Mouse (Mus musculus): ENCODE data around the gene Sbk2.
"Not testable (repeated sequence)": the region's sequence is repeated elsewhere in the genome, so short reads cannot be mapped to it uniquely, and the experiment has no call there.

Gene Sbk2

GRCm38 (mm10) chr7:4964272-4964671 is at the start of gene Sbk2:
TSS of gene Sbk2 (minus strand) at chr7:4964406.
- in situ Hi-C loops (cut with MboI, MseI) = loop anchor here (10.0 kb wide), 1 partner anchor 729 kb away; the partner anchor contains the start of gene Lilra5

- in situ Hi-C loops (cut with MboI, MseI) = no loop called here
Observed at GRCm38 (mm10) chr7:5012681-5013513, 48.7 kb upstream of the Sbk2 start.

- in situ Hi-C loops (cut with MboI, MseI) = no loop called here
Observed at GRCm38 (mm10) chr7:5008229-5008628, 44.0 kb upstream of the Sbk2 start.

GRCm38 (mm10) chr7:5002876-5003275 is 38.7 kb upstream of the Sbk2 start:
- in situ Hi-C loops (cut with MboI, MseI) = not testable (repeated sequence)

GRCm38 (mm10) chr7:4999876-5000275 is 35.7 kb upstream of the Sbk2 start:
- in situ Hi-C loops (cut with MboI, MseI) = loop anchor here (10.0 kb wide), 1 partner anchor 455 kb away; the partner anchor contains the start of gene Vmn1r59

GRCm38 (mm10) chr7:4996934-4997333 is 32.7 kb upstream of the Sbk2 start:
- in situ Hi-C loops (cut with MboI, MseI) = loop anchor here (10.0 kb wide), 1 partner anchor 458 kb away; the partner anchor contains the start of gene Vmn1r59

- in situ Hi-C loops (cut with MboI, MseI) = loop anchor here (10.0 kb wide), 1 partner anchor 459 kb away; the partner anchor contains the start of gene Vmn1r59
Observed at GRCm38 (mm10) chr7:4996003-4996895, 32.0 kb upstream of the Sbk2 start, which contains the start of gene Zfp579. TSS of gene Zfp579 (minus strand) at chr7:4996158.

- in situ Hi-C loops (cut with MboI, MseI) = loop anchor here (10.0 kb wide), 1 partner anchor 459 kb away; the partner anchor contains the start of gene Vmn1r59
Observed at GRCm38 (mm10) chr7:4995268-4996002, 31.2 kb upstream of the Sbk2 start.

GRCm38 (mm10) chr7:4993999-4994788 is 30.0 kb upstream of the Sbk2 start:
- in situ Hi-C loops (cut with MboI, MseI) = loop anchor here (10.0 kb wide), 1 partner anchor 461 kb away; the partner anchor contains the start of gene Vmn1r59

GRCm38 (mm10) chr7:4993347-4993998 is 29.3 kb upstream of the Sbk2 start:
- in situ Hi-C loops (cut with MboI, MseI) = loop anchor here (10.0 kb wide), 1 partner anchor 461 kb away; the partner anchor contains the start of gene Vmn1r59

GRCm38 (mm10) chr7:4988250-4988649 is 24.0 kb upstream of the Sbk2 start:
- in situ Hi-C loops (cut with MboI, MseI) = no loop called here

- in situ Hi-C loops (cut with MboI, MseI) = no loop called here
Observed at GRCm38 (mm10) chr7:4976832-4977231, 12.6 kb upstream of the Sbk2 start.

GRCm38 (mm10) chr7:4975455-4975854 is 11.2 kb upstream of the Sbk2 start:
- in situ Hi-C loops (cut with MboI, MseI) = no loop called here

GRCm38 (mm10) chr7:4972321-4973047 is 8.3 kb upstream of the Sbk2 start:
- in situ Hi-C loops (cut with MboI, MseI) = no loop called here

GRCm38 (mm10) chr7:4971710-4972109 is 7.5 kb upstream of the Sbk2 start:
- in situ Hi-C loops (cut with MboI, MseI) = no loop called here

- in situ Hi-C loops (cut with MboI, MseI) = no loop called here
Observed at GRCm38 (mm10) chr7:4971068-4971467, 6.9 kb upstream of the Sbk2 start, which contains the start of gene Sbk3. TSS of gene Sbk3 (minus strand) at chr7:4971168.

- in situ Hi-C loops (cut with MboI, MseI) = loop anchor here (10.0 kb wide), 1 partner anchor 730 kb away; the partner anchor contains the start of gene Lilra5
Observed at GRCm38 (mm10) chr7:4964988-4965387, 782 bp upstream of the Sbk2 start.

GRCm38 (mm10) chr7:4963527-4963926 is 679 bp downstream of the Sbk2 start:
- in situ Hi-C loops (cut with MboI, MseI) = loop anchor here (10.0 kb wide), 1 partner anchor 729 kb away; the partner anchor contains the start of gene Lilra5

- in situ Hi-C loops (cut with MboI, MseI) = no loop called here
Observed at GRCm38 (mm10) chr7:4957361-4957760, 6.8 kb downstream of the Sbk2 start.

Measured in T-helper 2 cell (primary cell).